Mouse (Mus musculus): ENCODE results near the gene Sash1. TPM values are rescaled to one million over a fixed set of nuclear protein-coding genes. Genes with fewer than 3 reads are reported as not detected.

Gene Sash1
- total and polyA plus RNA-seq, 3 experiments: 0.09 to 0.59 (median 0.24) TPM

DNA sequence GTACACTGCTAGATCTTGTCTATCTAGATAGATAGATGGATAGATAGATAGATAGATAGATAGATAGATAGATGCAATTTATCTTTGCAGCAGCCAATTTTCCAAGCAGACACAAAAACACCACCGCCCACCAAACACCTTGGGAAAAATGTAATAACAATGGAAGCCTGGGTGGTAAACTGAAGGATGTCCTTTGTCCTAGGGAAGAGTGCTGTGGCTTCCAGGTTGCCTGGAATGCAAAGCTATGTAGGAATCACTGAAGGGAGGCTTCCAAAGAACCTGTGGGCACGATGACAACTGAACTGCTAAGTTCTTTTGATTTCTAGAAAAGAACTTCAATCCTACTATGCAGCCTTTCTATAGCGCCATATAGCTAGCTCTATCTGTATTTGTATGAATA is 13.1 kb downstream of the Sash1 start:
- dilution Hi-C loops (cut with MboI; ENCODE audit: extremely low pct_ligation_motif_present, extremely low pct_unique_long_range_greater_than_20kb, low sequenced_read_pairs) (no loop called here), in situ Hi-C loops (cut with MboI; ENCODE audit: low pct_ligation_motif_present, low pct_unique_long_range_greater_than_20kb, low sequenced_read_pairs) (no loop called here)
- H3K27ac ChIP-seq (ENCODE audit: insufficient read depth, low read depth): no peak overlapping the region
- H3K9ac ChIP-seq (ENCODE audit: insufficient read depth, low read depth): no peak overlapping the region
- H3K9me3 ChIP-seq (replicated peaks; ENCODE audit: low read length): no peaks in the 10 kb centered on the region
- DNase-seq (ENCODE audit: extremely low read depth): no peak
- H3K27me3 ChIP-seq (replicated peaks): no peaks in the 10 kb centered on the region
- H3K36me3 ChIP-seq (replicated peaks in 1 of 2; ENCODE audit: control insufficient read depth in 1 of 2, insufficient read depth in 1 of 2, low read length in 1 of 2): no peaks in the 10 kb centered on the region
- TF ChIP-seq IRF4 (IDR thresholded peaks at IDR 0.05; ENCODE audit: low read depth, low read length) (no peak), SIN3A (IDR thresholded peaks at IDR 0.05; ENCODE audit: low read length) (no peak), MAFK (IDR thresholded peaks at IDR 0.05; ENCODE audit: insufficient replicate concordance, low read length) (no peak), ZNF384 (IDR thresholded peaks at IDR 0.05; ENCODE audit: low read depth, low read length) (no peak), ELF1 (IDR thresholded peaks at IDR 0.05; ENCODE audit: low read depth, low read length) (no peak), MEF2A (IDR thresholded peaks at IDR 0.05; ENCODE audit: borderline replicate concordance, low read depth, low read length) (no peak), GABPA (IDR thresholded peaks at IDR 0.05; ENCODE audit: insufficient replicate concordance, low read depth, low read length) (no peak), TBP (conservative IDR thresholded peaks at IDR 0.05; ENCODE audit: low read depth, low read length) (no peak), USF1 (IDR thresholded peaks at IDR 0.05; ENCODE audit: low read depth, low read length) (no peak), MAX (IDR thresholded peaks at IDR 0.05; ENCODE audit: low read length) (no peak), ZMIZ1 (IDR thresholded peaks at IDR 0.05; ENCODE audit: low read depth, low read length) (no peak), POLR2AphosphoS2 (IDR thresholded peaks at IDR 0.05; ENCODE audit: low read depth, low read length) (no peak), RCOR1 (conservative IDR thresholded peaks at IDR 0.05; ENCODE audit: low read depth, low read length) (no peak), MXI1 (IDR thresholded peaks at IDR 0.05; ENCODE audit: low read depth, low read length) (no peak), MAZ (IDR thresholded peaks at IDR 0.05; ENCODE audit: low read depth, low read length) (no peak)
- H3K4me1 ChIP-seq (ENCODE audit: control insufficient read depth in 1 of 2, insufficient read depth in 2 of 2): no peaks in the 10 kb centered on the region
- no peak overlapping the region for H3K4me2 ChIP-seq (ENCODE audit: insufficient read depth, low read depth, poor library complexity, severe bottlenecking)
- no peaks in the 10 kb centered on the region for H3K79me2 ChIP-seq (replicated peaks; ENCODE audit: control insufficient read depth, extremely low read depth, insufficient read depth, poor library complexity, severe bottlenecking)
- H3K4me3 ChIP-seq (replicated peaks in 1 of 3; ENCODE audit: low read depth in 2 of 3, low read length in 2 of 3, poor library complexity in 1 of 3): no peak overlapping the region

DNA sequence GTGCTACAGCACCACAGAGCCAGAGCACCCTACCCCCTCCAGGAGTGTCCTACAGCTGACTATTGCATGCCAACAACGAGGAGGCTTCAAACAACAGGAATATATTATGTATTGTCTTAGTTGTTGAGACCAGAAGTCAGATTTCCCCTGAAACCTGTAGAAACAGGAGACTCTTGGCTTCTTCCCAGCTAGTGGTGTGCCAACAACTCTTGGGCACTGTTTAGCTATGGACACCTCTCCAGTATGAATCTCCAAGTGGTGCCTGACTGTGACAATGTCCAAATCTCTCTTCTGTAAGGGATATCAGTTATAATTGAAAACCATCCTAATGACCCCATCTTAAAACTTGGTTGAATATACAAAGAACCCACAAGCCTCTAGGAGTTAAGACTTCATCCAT is 13.9 kb downstream of the Sash1 start:
- no peaks in the 10 kb centered on the region for H3K36me3 ChIP-seq (replicated peaks in 1 of 2; ENCODE audit: control insufficient read depth in 1 of 2, insufficient read depth in 1 of 2, low read length in 1 of 2)
- no peak overlapping the region for H3K4me2 ChIP-seq (ENCODE audit: insufficient read depth, low read depth, poor library complexity, severe bottlenecking)
- H3K4me1 ChIP-seq (ENCODE audit: control insufficient read depth in 1 of 2, insufficient read depth in 2 of 2): no peaks in the 10 kb centered on the region
- no peak for DNase-seq (ENCODE audit: extremely low read depth)
- H3K9ac ChIP-seq (ENCODE audit: insufficient read depth, low read depth): no peak overlapping the region
- H3K79me2 ChIP-seq (replicated peaks; ENCODE audit: control insufficient read depth, extremely low read depth, insufficient read depth, poor library complexity, severe bottlenecking): no peaks in the 10 kb centered on the region
- no peaks in the 10 kb centered on the region for H3K27me3 ChIP-seq (replicated peaks)
- no peaks in the 10 kb centered on the region for H3K9me3 ChIP-seq (replicated peaks; ENCODE audit: low read length)
- in situ Hi-C loops (cut with MboI; ENCODE audit: low pct_ligation_motif_present, low pct_unique_long_range_greater_than_20kb, low sequenced_read_pairs) (no loop called here), dilution Hi-C loops (cut with MboI; ENCODE audit: extremely low pct_ligation_motif_present, extremely low pct_unique_long_range_greater_than_20kb, low sequenced_read_pairs) (no loop called here)
- H3K27ac ChIP-seq (ENCODE audit: insufficient read depth, low read depth): no peak overlapping the region
- no peak for TF ChIP-seq POLR2A (IDR thresholded peaks at IDR 0.05; ENCODE audit: low read depth, low read length)
- no peak for TF ChIP-seq BHLHE40 (IDR thresholded peaks at IDR 0.05; ENCODE audit: low read depth, low read length)
- TF ChIP-seq MAFK (IDR thresholded peaks at IDR 0.05; ENCODE audit: insufficient replicate concordance, low read length): no peak
- no peak overlapping the region for H3K4me3 ChIP-seq (replicated peaks in 1 of 3; ENCODE audit: low read depth in 2 of 3, low read length in 2 of 3, poor library complexity in 1 of 3)

Measured in CH12.LX (cell line).